Mouse (Mus musculus) R1 (cell line): ENCODE results near the gene Nfe2l2.
"Not testable (repeated sequence)": the region's sequence is repeated elsewhere in the genome, so short reads cannot be mapped to it uniquely, and the experiment has no call there.

Experiments used
- DNase-seq: peaks from one replicate; pipeline ENCODE4 v3.0.0-alpha.2; 2018; ENCODE audit warnings: low read depth, low spot score

The Nfe2l2 gene

DNA sequence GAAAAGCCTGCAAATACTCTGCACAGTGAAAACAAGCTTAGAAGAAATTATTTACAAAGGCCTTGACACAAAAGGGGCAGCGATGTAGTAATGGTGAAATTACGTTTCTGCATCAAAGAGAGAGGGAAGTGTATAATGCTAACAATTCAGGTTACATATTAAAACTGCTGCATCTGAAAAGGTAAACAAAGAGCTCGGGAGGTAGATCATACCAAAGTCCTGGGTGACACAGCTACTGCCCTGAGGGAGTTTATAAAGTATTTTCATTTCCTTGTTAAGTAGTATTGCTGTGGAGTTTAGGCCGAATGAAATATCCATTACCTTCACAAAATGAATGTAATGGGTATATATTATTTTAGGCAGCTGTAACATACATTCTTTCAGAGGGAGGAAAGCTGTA lies 10.3 kb upstream of the Nfe2l2 start:
- no peak for DNase-seq

DNA sequence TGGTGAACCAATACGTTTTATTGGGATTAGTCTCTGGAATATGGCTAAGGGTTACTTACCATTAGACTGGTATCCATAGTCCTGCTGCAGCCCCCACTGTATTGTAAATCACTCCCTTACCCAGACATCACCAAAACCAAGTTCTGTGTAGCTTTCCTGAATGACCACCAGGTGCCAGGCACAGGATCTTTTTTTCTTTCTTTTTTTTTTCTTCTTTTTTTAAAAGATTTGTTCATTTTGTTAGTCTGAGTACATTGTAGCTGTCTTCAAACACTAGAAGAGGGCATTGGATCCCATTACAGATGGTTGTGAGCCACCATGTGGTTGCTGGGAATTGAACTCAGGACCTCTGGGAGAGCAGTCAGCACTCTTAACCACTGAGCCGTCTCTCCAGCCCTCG lies 8.6 kb upstream of the Nfe2l2 start:
- no peak for DNase-seq

DNA sequence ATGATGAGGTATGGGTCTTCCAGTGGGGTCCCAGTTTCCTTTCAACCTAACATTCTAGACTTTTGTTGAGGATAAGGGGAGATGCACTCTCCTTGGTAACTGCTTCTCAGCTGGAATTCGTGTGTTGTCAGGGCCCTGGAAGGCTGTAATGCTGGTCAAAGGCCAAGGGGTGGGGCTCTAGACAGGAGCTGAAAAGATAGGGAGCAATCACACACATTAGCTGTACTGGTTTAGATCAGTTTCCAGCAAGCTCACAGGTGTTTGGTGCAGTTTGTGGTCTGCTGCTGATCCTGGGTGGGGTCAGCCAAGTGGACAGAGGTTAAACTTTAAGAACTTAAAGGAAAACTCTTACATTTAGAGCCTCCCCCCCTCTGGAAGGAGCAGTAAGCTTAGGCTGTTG lies 3.0 kb upstream of the Nfe2l2 start:
- peak; percentile 69 for DNase-seq

DNA sequence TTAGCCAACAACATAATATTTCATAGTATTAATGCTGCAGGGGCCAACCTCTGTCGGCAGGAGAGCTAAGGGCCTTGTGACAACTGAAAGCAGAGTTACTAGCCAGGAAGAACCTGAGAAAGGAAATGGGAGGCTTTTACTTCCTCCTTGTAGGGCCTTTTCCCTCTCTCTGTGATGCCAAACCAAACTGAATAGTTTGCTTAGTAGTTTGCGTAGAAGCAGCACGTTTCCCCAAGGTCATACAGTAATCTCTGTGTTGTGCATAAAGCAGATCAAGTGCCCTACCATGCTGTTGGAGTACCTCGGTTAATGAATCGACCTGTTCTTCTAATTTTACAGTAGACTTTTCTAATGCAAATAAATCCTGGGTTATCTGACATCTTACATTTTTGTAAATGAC lies 2.0 kb upstream of the Nfe2l2 start:
- peak; percentile 50 for DNase-seq

DNA sequence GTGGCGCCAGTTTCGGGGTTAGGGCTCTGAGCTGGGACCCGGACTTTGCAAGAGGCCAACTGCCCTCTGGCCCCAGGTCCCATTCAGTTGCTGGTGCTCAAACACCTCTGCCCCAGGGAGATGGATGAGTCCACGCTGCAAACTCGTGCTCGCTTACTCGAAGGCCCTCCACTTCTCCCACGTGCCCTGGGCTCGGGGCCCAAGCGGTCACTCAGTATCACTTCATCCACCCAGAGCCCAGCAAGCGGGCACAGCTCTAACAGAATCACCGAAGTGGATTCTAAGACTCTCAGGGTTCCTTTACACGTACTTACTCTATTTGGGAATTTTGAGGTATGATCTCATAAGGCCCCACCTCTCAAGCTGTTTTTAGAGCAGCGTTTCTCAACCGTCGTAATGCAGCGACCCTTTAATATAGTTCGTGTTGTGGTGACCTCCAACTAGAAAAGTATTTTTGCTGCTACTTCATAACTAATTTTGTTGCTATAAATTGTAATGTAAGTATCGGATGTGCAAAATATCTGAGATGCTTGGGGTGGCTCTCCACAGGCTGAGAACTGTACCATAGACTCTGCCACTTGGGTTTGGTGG lies 816 bp upstream of the Nfe2l2 start:
- DNase-seq, result no peak

DNA sequence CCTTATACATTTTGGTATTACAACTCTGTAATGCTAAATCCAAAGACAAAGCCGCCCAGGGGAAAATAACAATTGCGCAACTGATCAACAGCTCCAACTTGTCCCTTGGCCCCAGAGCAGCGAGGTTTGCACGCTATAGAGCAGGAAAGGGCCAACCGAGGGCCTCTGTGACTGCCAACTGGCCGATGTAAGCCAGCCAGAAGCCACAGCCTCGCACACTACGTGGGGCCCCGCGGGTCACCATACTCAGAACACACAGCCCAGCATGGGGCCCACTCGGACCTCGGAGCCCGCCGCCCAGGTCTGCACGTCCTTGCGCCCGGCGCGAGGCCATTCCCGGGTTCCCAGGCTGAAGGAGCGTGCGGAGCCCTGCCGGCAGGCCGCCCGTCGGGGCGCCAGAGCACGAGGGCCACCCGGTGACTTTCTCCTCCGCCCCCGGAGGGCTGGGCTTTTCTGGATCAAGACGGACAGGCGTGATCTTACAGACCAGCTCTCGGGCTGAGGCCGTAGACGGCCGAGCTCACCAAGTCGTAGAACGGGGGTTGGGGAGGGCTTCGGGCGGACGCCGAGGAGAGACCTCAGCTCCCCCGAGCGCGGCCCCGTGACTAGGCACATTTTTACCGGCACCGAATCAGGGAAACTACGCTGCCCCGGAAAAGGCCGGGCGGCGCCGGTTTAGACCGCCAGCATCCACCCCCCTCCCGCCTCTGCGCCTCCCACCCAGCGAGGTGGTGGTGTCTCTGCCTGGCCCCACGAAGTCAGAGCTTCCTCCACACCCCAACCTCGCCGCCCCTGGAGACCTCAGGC lies 863 bp downstream of the Nfe2l2 start:
- DNase-seq, result peak; percentile 82

DNA sequence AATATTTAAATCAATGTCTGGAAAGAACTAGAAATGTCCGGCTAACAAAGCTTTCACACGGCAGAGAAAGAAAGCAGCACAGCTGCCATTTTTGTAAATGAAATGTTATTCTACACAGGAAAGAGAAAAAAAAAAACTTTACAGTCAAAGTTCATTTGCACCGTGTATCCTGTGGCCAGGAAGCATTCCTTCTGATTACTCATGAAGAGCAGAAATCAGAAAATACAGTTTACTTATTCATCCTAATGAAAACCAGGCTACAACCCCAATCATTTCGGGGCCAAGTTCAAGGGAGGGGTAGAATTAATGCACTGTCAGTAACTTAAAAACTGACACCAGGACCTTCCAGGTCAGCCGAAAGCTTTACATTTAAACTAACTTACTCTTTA lies 1.9 kb downstream of the Nfe2l2 start:
- no peak for DNase-seq

DNA sequence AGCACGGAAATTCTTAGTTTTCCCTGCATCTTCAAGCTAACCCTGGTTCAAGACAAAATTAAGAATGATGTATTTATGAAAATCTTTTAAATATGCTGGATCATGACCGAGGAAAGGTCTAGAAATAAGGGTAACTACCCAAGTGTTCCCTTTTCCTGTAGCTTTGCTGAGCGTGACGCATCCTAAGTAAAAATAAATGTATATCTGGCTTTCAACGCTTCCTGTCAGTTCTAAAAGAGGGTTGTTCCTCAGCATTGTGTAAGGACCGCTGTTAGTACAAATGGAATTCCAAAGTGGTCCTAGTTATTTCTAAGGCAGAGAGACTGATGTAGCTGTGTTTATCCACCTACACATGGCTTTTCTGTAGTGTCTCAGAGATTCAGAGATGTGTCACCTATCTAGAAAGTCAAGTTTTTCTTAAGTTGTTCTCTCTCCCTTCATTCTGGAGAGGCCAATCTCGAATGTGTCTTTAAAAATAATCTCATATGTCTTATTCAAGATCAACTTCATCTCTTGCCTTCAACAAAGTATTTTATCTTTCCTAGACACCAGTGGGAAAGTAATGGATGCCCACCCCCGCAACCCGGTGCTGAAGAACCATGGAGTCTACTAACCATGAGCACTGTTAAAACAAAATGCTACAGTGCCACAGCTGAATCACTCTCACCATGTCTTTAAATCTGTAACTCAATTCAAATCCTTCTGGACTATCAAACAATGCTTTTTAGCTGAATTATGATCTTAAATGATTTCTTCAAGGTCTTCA lies 2.4 kb downstream of the Nfe2l2 start:
- no peak for DNase-seq

DNA sequence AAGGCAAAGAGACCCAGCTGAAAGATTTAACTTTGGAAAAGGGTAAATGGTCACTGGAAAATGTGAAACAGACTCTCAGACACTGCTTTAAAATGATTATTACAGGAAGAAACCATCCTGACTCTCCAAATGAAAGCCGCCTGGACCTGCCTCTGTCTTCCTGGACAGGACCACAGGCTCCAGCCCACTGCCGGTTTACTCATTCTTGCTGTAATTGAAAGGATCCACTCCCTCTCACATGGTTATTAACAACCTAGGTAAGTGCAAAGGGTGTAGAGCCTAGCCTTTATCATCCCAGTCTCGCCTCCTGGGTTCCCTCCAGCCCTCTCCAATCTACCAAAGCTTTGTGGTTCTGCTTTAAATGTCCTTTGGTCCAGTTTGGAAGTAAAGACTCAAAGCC lies 3.2 kb downstream of the Nfe2l2 start:
- DNase-seq, result no peak

DNA sequence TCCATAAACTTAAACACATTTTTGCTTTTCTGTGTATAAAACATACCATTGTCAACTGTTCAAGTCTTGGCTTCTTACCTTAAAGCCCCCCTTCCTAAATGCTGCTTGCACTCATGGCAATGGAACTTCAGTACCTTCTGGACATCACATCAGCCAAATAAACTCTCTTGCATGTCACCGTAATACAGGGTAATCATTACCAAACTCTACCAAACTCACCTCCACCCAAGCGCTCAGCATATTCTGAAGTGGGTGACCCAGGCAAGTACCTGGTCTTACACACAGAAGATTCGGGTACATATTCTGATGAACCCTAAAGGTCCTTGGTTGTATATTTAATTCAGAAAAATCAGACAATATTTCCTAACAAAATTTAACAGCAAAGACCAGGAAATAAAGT lies 3.9 kb downstream of the Nfe2l2 start:
- no peak for DNase-seq

DNA sequence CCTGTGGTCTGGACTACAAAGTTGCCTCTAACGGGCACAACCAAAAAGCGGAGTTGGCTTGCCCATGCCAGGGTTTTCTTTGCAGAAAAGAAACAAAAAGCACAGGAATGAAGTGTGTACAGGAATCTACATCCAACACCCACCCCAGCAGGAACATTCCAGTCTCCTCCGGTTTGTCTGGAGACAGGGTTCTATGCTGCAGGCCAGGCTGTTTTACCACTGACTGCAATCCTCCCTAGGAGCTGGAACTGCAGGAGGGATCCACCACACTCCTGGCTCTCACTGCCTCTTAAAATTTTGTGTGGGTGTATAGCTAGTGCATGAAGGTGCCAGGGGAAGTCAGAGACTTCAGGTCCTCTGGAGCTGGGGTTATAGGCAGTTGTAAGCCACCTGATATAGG lies 5.6 kb downstream of the Nfe2l2 start:
- DNase-seq, result peak; percentile 72

DNA sequence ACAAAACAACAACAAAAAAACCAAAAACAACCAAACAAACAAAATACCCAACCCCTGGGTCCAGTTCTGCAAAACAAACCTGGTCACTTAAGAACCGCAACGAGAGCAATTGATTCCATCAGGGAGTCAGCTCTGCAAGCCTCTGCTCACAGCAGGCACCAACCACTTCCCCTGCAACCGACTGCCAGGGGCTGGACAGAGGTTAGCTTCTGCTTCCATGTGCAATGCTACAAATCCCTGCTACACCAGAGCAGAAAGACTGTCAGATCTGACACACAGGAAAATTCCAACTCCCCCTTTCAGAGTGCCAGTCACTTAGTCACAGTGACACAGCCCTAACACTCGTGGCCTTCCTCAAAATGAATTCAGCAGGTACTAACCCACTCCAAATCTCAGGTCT lies 6.4 kb downstream of the Nfe2l2 start:
- DNase-seq, result no peak

DNA sequence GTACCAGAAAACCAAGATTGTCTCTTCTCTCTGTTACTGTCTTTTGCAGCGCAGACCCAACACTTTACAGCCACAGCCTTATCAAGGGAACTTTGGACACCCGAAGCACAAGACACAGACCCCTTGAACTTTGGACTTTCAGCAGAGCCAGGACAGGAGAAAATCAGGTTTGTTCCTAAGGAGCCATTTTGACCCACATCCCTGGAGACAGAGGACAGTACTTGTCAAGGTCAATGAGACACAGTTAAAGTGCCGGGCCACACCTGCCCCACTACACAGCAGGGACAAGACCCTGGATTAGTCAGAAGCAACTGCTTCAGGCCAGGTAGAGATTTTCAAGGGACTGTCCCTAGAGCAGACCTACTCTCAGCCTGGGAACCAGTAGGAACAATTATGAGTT lies 7.2 kb downstream of the Nfe2l2 start:
- no peak for DNase-seq

DNA sequence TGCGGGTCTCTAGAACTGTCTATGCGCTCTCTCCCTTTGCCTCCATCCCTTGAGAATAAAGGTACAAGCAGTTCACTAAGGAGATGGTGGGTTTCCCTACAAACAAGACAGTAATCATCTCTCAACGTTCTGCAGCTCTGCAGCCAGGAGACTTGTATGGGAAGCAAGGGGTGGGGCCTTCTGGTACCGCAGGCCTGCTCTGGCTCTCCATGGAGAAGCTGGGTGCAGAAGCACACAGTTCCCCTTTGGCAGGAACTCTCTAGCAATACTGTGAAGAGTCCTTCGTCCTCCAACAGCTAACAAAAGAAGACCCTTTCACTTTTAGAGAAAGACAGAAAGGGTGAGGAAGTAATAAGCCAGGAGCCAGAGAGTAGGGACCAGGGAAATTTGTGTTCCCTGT lies 8.1 kb downstream of the Nfe2l2 start:
- DNase-seq, result no peak

DNA sequence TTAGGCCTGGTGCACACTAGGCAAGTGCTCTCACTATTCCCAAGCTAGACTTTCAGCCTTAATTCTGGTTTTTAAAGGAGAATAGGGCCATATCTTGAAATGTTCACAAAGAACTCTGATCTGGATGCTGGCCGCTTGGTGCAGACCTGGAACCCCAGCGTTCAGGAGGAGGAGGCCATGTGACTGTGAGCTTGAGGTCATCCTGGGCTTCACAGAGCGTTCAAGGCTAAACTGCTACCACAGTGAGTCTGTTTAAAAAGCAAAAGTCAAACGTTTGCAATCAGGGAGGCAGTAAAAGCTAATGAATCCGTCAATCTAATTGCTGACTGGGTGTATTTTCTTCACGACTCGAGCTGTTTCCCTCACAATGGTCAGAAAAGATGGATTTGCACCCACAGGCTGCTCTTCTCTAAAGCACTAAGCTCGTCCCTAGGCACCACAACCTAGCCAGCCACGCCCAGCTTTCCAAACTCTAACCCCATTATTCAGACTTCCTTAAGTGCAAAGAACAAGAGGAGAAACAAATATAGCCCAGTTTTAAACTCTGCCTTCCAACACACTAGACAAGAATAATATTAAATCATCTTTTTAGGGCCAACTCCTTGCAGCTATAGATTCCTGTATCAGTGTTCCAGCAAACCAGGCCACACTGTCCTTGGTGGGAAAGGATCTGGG lies 8.6 kb downstream of the Nfe2l2 start:
- DNase-seq, result no peak

DNA sequence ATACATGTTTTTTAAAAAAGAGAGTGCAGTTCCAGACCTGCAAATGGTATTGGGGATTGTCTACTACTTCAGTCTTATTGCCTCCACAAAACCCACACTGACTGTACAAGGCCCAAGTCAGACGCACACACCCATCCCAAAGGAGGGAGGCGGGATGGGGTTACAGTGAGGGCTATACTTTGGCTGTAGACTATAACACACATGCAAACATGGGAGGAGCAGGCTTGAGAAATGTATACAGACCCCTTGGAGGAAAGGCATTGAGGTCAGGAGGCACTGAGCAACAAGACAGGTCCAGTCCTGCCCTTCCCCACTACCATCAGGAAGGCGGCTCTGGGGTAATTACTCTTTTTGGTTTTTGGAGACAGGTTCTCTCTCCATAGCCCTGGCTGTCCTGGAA lies 9.5 kb downstream of the Nfe2l2 start:
- not testable (repeated sequence) for DNase-seq

DNA sequence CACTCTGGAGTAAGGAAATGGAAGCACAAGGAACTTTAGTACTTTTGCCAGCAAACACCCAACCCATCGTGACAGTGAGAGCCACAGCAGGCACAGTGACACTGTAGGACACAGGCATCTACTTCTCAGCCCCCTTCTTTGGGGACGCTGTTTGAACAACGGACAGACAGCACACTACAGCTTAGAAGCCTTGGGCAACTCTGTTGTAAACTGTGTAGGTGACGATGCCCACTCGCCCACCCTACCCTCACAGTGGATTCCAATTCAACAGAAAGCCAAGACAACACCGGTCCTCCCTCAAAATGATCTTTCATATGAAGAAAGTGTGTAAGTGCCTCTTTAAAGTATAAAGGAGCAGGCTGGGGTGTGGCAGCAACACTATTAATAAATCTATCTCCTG lies 12.1 kb downstream of the Nfe2l2 start:
- DNase-seq, result no peak

DNA sequence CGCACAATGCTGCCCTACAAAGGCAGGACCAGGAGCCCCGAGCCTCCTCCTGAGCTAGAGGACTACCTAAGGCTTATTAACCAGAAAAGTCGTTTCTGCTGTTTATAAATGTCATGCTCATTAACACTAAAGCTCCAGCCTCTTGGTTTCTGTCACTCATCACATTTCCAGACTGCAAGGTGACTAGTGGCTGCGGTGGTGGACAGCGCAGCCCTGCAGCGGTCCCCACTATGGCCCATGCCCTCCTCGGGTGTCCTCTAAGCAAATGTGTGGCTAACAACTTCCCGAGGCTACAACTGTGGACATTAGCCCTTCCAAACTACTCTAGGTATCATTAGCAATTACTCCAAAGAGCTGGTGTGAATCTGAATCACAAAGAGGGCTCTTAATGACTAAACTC lies 13.1 kb downstream of the Nfe2l2 start:
- DNase-seq, result no peak

DNA sequence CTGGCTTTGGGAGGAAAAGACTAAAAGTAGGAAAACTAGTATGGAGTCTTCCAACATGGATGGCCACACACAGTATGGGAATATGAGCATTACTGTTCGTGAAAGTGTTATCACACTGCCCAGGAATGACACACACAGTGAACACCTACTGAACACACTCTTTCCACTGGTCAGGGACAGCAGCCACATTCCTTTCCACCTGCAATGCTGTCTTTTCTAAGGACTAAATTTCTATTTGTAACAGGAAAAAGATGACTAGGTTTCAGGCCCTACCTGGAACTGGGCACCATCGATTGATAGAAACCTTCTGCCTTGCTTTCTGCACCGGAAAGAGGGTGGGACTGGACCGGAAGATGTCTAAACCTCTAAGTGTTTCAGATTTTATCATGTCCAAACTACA lies 13.8 kb downstream of the Nfe2l2 start:
- no peak for DNase-seq

DNA sequence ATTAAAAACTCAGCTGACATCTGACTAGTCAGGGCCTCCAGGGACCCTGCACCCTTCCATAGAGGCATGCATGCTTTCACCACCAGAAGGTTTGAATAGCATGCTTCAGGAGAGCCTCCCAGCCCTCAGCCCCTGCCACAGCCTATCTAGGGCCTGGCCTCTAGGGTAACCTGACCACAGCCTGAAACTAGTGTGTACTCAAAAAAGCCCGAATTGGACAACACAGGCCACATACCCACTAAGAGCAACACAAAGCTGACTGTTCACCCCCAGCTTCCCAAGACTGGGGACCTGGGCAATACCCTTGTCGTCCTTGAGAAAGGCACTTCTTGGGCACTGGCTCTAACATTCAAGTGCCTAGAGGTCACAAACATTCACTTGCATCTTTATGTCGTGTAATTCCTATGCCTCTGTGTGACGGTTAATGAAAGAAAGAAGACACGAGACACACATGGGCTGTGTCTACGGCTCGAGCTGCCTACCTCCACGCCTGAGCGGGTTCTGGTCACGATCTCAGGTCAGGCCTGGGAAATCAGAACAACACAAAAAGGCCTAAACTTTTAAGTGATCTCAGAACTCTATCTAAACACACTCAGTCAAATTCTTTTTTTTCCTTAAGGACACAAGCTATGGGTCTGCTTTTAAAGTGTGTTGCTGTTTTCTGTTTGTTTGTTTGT lies 14.8 kb downstream of the Nfe2l2 start:
- DNase-seq, result no peak

DNA sequence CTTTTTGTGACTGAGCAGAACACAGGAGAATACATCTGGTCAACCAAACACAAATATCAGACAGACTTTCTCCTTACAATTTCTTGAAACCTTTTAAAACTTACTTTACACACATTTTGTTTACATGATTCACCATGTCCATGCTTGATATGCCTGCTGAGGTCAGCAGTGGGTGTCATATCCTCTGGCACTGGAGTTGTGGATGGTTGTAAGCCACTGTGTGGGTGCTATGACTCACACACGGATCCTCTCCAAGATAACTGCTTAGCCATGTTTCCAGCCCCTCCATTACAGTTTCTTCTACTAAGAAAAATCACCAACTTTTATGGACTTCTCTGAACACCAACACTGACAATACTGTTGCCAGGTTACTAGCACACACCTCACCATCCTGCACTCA lies 15.5 kb downstream of the Nfe2l2 start:
- DNase-seq, result no peak
